12 mouse cellular contexts compared by ENCODE assay signal in the genomic region with DNA sequence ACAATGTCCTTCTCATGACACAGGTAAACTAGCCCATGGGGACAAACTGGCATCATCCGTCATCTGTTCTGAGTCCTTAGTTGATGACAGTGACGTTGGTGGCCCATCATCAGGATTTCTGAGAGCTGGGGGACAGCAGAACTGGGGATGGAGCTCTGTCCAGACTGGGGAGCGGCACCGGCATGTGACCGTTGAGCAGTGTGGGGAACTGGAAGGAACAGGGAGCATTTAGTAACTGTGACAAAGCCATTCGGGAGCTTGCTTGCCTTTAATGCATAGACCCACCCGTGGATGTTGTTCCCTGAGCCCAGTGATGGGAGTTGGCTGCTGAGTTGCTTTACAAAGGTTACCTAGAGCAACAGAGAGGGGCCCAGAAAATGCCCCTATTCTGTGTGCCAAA.
DNase-seq lines count a peak whose midpoint lies in the region; ATAC-seq and TF ChIP-seq lines count a peak whose summit lies in the region.
"Had no signal": no experiment of that assay in that cellular context is flagged by ENCODE, and none has a peak within 500 bp of the region (broad histone marks: within the 10 kb centered on the region; RNA-seq: fewer than 3 reads in every experiment).

No protein-coding gene starts in this region.

- no peak for TF ChIP-seq EP300 in liver, postnatal 0 days (IDR thresholded peaks at IDR 0.05; ENCODE audit: low read depth)

- no peak for ATAC-seq in embryonic facial prominence, embryonic 13.5 days (ENCODE audit: insufficient number of reproducible peaks, insufficient read depth, low FRiP score, low TSS enrichment, low read depth)
- ATAC-seq in hindbrain, embryonic 14.5 days (ENCODE audit: low FRiP score): no peak
- ATAC-seq in hindbrain, embryonic 11.5 days (ENCODE audit: low FRiP score): no peak
- no peak for ATAC-seq in liver, postnatal 0 days

- no peaks in the 10 kb centered on the region for H3K27me3 ChIP-seq in embryonic facial prominence, embryonic 13.5 days
- H3K27me3 ChIP-seq in embryonic facial prominence, embryonic 10.5 days (replicated peaks; ENCODE audit: low read depth, poor library complexity, severe bottlenecking): no peaks in the 10 kb centered on the region
- H3K27me3 ChIP-seq in hindbrain, embryonic 14.5 days (ENCODE audit: control insufficient read depth, insufficient read depth, low read length): no peaks in the 10 kb centered on the region
- H3K27me3 ChIP-seq in hindbrain, embryonic 11.5 days (ENCODE audit: control insufficient read depth, insufficient read depth, low read length): no peaks in the 10 kb centered on the region
- no peaks in the 10 kb centered on the region for H3K27me3 ChIP-seq in liver, postnatal 0 days (ENCODE audit: insufficient read depth, low read length)
- H3K27me3 ChIP-seq: liver, embryonic 13.5 days had no signal

- H3K9me3 ChIP-seq in embryonic facial prominence, embryonic 13.5 days: no peaks in the 10 kb centered on the region
- no peaks in the 10 kb centered on the region for H3K9me3 ChIP-seq in embryonic facial prominence, embryonic 10.5 days
- H3K9me3 ChIP-seq in hindbrain, embryonic 14.5 days (ENCODE audit: control insufficient read depth, low read length): no peaks in the 10 kb centered on the region
- no peaks in the 10 kb centered on the region for H3K9me3 ChIP-seq in hindbrain, embryonic 11.5 days (ENCODE audit: control insufficient read depth, low read length)
- H3K9me3 ChIP-seq in liver, postnatal 0 days (ENCODE audit: low read length): no peaks in the 10 kb centered on the region
- H3K9me3 ChIP-seq: liver, embryonic 13.5 days had no signal

- DNase-seq in embryonic facial prominence, embryonic 10.5 days (ENCODE audit: low spot score): no peak
- DNase-seq in hindbrain, embryonic 14.5 days (ENCODE audit: low spot score): no peak
- DNase-seq in hindbrain, embryonic 11.5 days (ENCODE audit: low spot score): no peak
- peak; percentile 16 for DNase-seq in liver, postnatal 0 days
- DNase-seq in liver: no peak
- DNase-seq in urinary bladder, adult 18-20 months (ENCODE audit: low spot score in 2 of 2): no peak
- DNase-seq: adrenal gland, postnatal 10 days; kidney, adult 18-20 months; kidney, postnatal 14 days; liver, embryonic 13.5 days had no signal

- no peak overlapping the region for H3K4me2 ChIP-seq in embryonic facial prominence, embryonic 13.5 days
- no peak overlapping the region for H3K4me2 ChIP-seq in hindbrain, embryonic 14.5 days (replicated peaks)
- H3K4me2 ChIP-seq in hindbrain, embryonic 11.5 days (replicated peaks; ENCODE audit: low read depth, low read length): no peak overlapping the region
- H3K4me2 ChIP-seq in liver, postnatal 0 days (ENCODE audit: low read depth, low read length): no peak overlapping the region
- H3K4me2 ChIP-seq: liver, embryonic 13.5 days had no signal

- no peak for TF ChIP-seq CTCF in liver, postnatal 0 days (IDR thresholded peaks at IDR 0.05; ENCODE audit: low read depth)
- TF ChIP-seq CTCF in olfactory bulb, adult 2 months (IDR thresholded peaks at IDR 0.05; ENCODE audit: insufficient read depth, low read depth, low read length): no peak

- peak overlapping the region; percentile 44; the same call in 1 of the 2 replicates for H3K27ac ChIP-seq in embryonic facial prominence, embryonic 13.5 days
- H3K27ac ChIP-seq in embryonic facial prominence, embryonic 10.5 days (replicated peaks): no peak overlapping the region
- 0 out of 2 replicates have a peak overlapping the region, but pooled peaks have one; percentile 3 for H3K27ac ChIP-seq in hindbrain, embryonic 14.5 days
- H3K27ac ChIP-seq in hindbrain, embryonic 11.5 days (ENCODE audit: low read depth, low read length): no peak overlapping the region
- peak overlapping the region; percentile 48; the same call in 1 of the 2 replicates for H3K27ac ChIP-seq in liver, postnatal 0 days (ENCODE audit: low read depth)
- peak overlapping the region; percentile 62 for H3K27ac ChIP-seq in olfactory bulb, adult 2 months (ENCODE audit: insufficient read depth, low read depth, low read length)
- H3K27ac ChIP-seq: liver, embryonic 13.5 days had no signal

- H3K4me3 ChIP-seq in embryonic facial prominence, embryonic 13.5 days: no peak overlapping the region
- no peak overlapping the region for H3K4me3 ChIP-seq in embryonic facial prominence, embryonic 10.5 days
- H3K4me3 ChIP-seq in hindbrain, embryonic 14.5 days (replicated peaks; ENCODE audit: low read length): no peak overlapping the region
- H3K4me3 ChIP-seq in hindbrain, embryonic 11.5 days (ENCODE audit: low read depth, low read length): no peak overlapping the region
- H3K4me3 ChIP-seq in liver, postnatal 0 days (ENCODE audit: low read depth, low read length): no peak overlapping the region
- H3K4me3 ChIP-seq in olfactory bulb, adult 2 months (ENCODE audit: insufficient read depth, low read depth, low read length): no peak overlapping the region
- H3K4me3 ChIP-seq: liver, embryonic 13.5 days had no signal

- H3K9ac ChIP-seq in embryonic facial prominence, embryonic 13.5 days: no peak overlapping the region
- no peak overlapping the region for H3K9ac ChIP-seq in hindbrain, embryonic 14.5 days
- H3K9ac ChIP-seq in hindbrain, embryonic 11.5 days (ENCODE audit: low read depth, low read length): no peak overlapping the region
- no peak overlapping the region for H3K9ac ChIP-seq in liver, postnatal 0 days (replicated peaks)
- H3K9ac ChIP-seq: liver, embryonic 13.5 days had no signal

- 73% methylated on average over 7 of the region's 7 CpGs for WGBS in embryonic facial prominence, embryonic 13.5 days
- 72% methylated on average over 7 of the region's 7 CpGs for WGBS in embryonic facial prominence, embryonic 10.5 days
- 63% methylated on average over 7 of the region's 7 CpGs for WGBS in hindbrain, embryonic 14.5 days
- 70% methylated on average over 7 of the region's 7 CpGs for WGBS in hindbrain, embryonic 11.5 days
- WGBS in liver, postnatal 0 days (ENCODE audit: insufficient replicate concordance): 82% methylated on average over 7 of the region's 7 CpGs
- 52% methylated on average over 7 of the region's 7 CpGs for WGBS in olfactory bulb, adult 2 months

- peaks cover 47% of the 10 kb centered on the region for H3K4me1 ChIP-seq in embryonic facial prominence, embryonic 13.5 days
- H3K4me1 ChIP-seq in embryonic facial prominence, embryonic 10.5 days: peaks cover 18% of the 10 kb centered on the region
- peaks cover 2% of the 10 kb centered on the region; the same call in 1 of the 2 replicates for H3K4me1 ChIP-seq in hindbrain, embryonic 14.5 days (replicated peaks; ENCODE audit: control insufficient read depth, insufficient read depth, low read length)
- H3K4me1 ChIP-seq in hindbrain, embryonic 11.5 days (replicated peaks; ENCODE audit: control insufficient read depth, insufficient read depth, low read length): no peaks in the 10 kb centered on the region
- peaks cover 6% of the 10 kb centered on the region; the same call in 1 of the 2 replicates for H3K4me1 ChIP-seq in liver, postnatal 0 days (ENCODE audit: insufficient read depth)
- peaks cover 27% of the 10 kb centered on the region for H3K4me1 ChIP-seq in olfactory bulb, adult 2 months (ENCODE audit: control insufficient read depth, insufficient read depth, low read length)
- H3K4me1 ChIP-seq: liver, embryonic 13.5 days had no signal

- peaks cover 41% of the 10 kb centered on the region for H3K36me3 ChIP-seq in embryonic facial prominence, embryonic 13.5 days
- peaks cover 89% of the 10 kb centered on the region for H3K36me3 ChIP-seq in embryonic facial prominence, embryonic 10.5 days (replicated peaks)
- H3K36me3 ChIP-seq in hindbrain, embryonic 14.5 days (replicated peaks; ENCODE audit: control insufficient read depth, insufficient read depth): peaks cover 10% of the 10 kb centered on the region
- H3K36me3 ChIP-seq in hindbrain, embryonic 11.5 days (ENCODE audit: control insufficient read depth, insufficient read depth, low read length): no peaks in the 10 kb centered on the region
- H3K36me3 ChIP-seq in liver, postnatal 0 days (replicated peaks; ENCODE audit: insufficient read depth, low read length): peaks cover 19% of the 10 kb centered on the region

- TF ChIP-seq POLR2A in olfactory bulb, adult 2 months (IDR thresholded peaks at IDR 0.05; ENCODE audit: insufficient read depth, low read depth, low read length): no peak

Comparison
In these comparisons a context has a peak if more than half of its experiments do, and no peak if none do; other contexts are left out.
1. H3K27ac ChIP-seq: peak in embryonic facial prominence, embryonic 13.5 days (single experiment), hindbrain, embryonic 14.5 days (single experiment), liver, postnatal 0 days (single experiment) and olfactory bulb, adult 2 months (single experiment); none in embryonic facial prominence, embryonic 10.5 days (single experiment) and hindbrain, embryonic 11.5 days (single experiment).